Mouse (Mus musculus) myocyte (in vitro differentiated cells): ENCODE results near the gene Pbxip1.

Source experiments
- MAX ChIP-seq: IDR thresholded peaks from one replicate; pipeline ENCODE4 v1.6.1; 2011; ENCODE audit warnings: low read depth, mild to moderate bottlenecking, control low read depth
- POLR2A ChIP-seq: IDR thresholded peaks from one replicate; pipeline ENCODE4 v1.6.1; 2011; ENCODE audit warnings: low read depth, mild to moderate bottlenecking, control low read depth, moderate library complexity; ENCODE audit not compliant: insufficient read length
- USF1 ChIP-seq: IDR thresholded peaks from one replicate; pipeline ENCODE4 v1.6.1; 2011; ENCODE audit warnings: low read depth, mild to moderate bottlenecking, control low read depth, moderate library complexity

DNA sequence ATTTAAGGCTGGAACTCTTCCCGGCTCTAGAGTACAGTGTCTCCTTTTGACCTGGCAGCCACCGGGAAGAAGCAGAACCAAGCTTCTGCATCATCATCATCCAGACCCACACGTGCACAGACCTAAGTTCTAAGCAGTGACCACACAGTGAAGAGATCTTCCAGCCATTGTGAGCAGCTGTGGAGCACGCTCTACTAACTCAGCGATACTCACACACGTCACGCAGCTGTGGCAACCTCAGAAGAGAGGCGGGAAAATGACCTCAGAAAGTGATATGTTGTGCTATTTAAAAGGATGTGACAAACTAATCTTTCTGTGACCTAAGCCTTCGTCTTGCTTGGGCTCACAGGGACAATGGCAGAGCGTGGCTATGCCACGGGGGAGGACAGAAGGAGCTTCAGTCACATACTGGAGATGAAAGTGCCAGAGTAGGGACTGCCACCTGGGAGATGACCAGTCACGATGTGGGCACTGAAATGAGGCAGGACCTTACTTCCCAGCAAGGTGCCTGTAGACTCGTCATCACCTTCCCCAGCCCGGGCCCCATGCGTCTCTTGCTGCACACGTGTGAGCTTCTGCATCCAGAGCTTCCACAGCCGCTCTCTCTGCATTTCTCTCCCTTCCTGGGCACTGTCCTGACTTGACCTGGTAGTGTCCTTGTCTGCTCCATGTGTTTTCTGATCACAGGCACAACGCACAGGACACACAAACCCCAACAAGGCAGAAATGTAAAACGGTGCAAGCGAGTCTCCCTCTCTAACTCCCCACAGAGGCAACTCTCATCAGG is 50.6 kb downstream of the Pbxip1 start:
- no peak for TF ChIP-seq POLR2A
- TF ChIP-seq USF1, result no peak
- no peak for TF ChIP-seq MAX
